Mouse (Mus musculus) lung, embryonic 16.5 days (tissue): ENCODE measurements around the gene Krtap10-4. TPM values are rescaled to one million over a fixed set of nuclear protein-coding genes. Genes with fewer than 3 reads are reported as not detected.

ENCODE experiments used
- ATAC-seq: fragments of 200-750 bp; cut with Nextera tagmentation; 2 replicates; pipeline ENCODE4 v1.8.0; 2017; ENCODE audit warnings: low read depth, mild to moderate bottlenecking, moderate library complexity
- H3K27ac ChIP-seq: fragments of 300-500 bp; sonication (generic); 2 replicates; pipeline ENCODE4 v1.5.1; 2014; ENCODE audit warnings: mild to moderate bottlenecking, control low read depth, low read length
- H3K27me3 ChIP-seq: fragments of 300-500 bp; sonication (generic); 2 replicates; pipeline ENCODE4 v1.6.1; 2014; ENCODE audit warnings: low read depth, low read length, mixed read lengths; ENCODE audit not compliant: control insufficient read depth, insufficient read depth
- H3K36me3 ChIP-seq: fragments of 300-500 bp; sonication (generic); 2 replicates; pipeline ENCODE4 v1.6.1; 2014; ENCODE audit warnings: low read length; ENCODE audit not compliant: control insufficient read depth, insufficient read depth
- H3K4me1 ChIP-seq: fragments of 300-500 bp; sonication (generic); replicated peaks from 2 replicates; pipeline ENCODE4 v1.6.1; 2014; ENCODE audit warnings: low read length, mixed read lengths; ENCODE audit not compliant: control insufficient read depth, insufficient read depth
- H3K4me2 ChIP-seq: fragments of 300-500 bp; sonication (generic); 2 replicates; pipeline ENCODE4 v1.6.1; 2014; ENCODE audit warnings: low read depth, low read length, control low read depth
- H3K4me3 ChIP-seq: fragments of 300-500 bp; sonication (generic); 2 replicates; pipeline ENCODE4 v1.5.1; 2014; ENCODE audit warnings: mild to moderate bottlenecking, low read length, control low read depth
- H3K9ac ChIP-seq: fragments of 300-500 bp; sonication (generic); 2 replicates; pipeline ENCODE4 v1.6.1; 2014; ENCODE audit warnings: low read length, control low read depth
- H3K9me3 ChIP-seq: fragments of 300-500 bp; sonication (generic); 2 replicates; pipeline ENCODE4 v1.6.1; 2016; ENCODE audit warnings: low read length; ENCODE audit not compliant: control insufficient read depth
- WGBS: fragments of 180-500 bp; shearing (Covaris S2); extraction: QIAGEN DNeasy Blood & Tissue Kit; methylation state at CpG from one replicate; pipeline ENCODE4 v1.1.7; 2014; 5-methylcytosine and 5-hydroxymethylcytosine counted together
- polyA plus RNA-seq: library from polyadenylated mRNA; unstranded; fragments of >200 nt; fragmentation: Nextera tagmentation; extraction: Ambion mirVana; gene quantifications from 2 replicates; pipeline ENCODE4 v1.2.1, GENCODE M21; 2015

The Krtap10-4 gene
- not detected in 2 replicates for polyA plus RNA-seq

GRCm38 (mm10) chr10:77826951-77827350 is at the start of gene Krtap10-4:
Krtap10-4 (minus strand) TSS chr10:77827095.
- peak; percentile 47; the same call in 1 of the 2 replicates for ATAC-seq
- H3K4me1 ChIP-seq, result no peaks in the 10 kb centered on the region
- no peak within 1 kb of the TSS for H3K27ac ChIP-seq
- no peaks in the 10 kb centered on the region for H3K27me3 ChIP-seq
- no peak within 1 kb of the TSS for H3K4me3 ChIP-seq
- no peak within 1 kb of the TSS for H3K9ac ChIP-seq
- no peak within 1 kb of the TSS for H3K4me2 ChIP-seq
- no peaks in the 10 kb centered on the region for H3K9me3 ChIP-seq
- no peaks in the 10 kb centered on the region for H3K36me3 ChIP-seq
- WGBS, result 52% methylated on average over 6 of the region's 6 CpGs

DNA sequence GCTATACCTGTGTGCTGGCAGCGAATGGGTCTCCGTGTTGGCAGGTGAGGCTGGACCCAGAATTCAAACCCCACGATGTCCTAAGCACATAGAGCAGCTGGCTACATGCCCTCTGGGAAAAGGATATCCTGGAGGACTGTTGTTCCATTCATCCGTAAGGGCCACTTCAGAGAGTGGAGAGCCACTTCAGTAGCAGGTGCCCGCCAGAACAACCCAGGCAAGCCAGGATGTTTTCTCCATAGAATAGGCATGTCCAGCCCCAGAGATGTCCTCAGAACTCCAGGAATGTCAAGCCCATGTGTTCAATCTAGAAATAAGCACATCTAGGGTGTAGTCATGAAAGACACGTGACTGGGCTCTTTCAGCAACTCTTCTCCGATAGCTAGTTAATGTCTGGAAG is 42.8 kb upstream of the Krtap10-4 start:
- Histone ChIP-seq H3K36me3 (no peaks in the 10 kb centered on the region), H3K4me2 (no peak overlapping the region), H3K27ac (no peak overlapping the region), H3K4me1 (no peaks in the 10 kb centered on the region; the same call in 1 of the 2 replicates), H3K9me3 (no peaks in the 10 kb centered on the region), H3K4me3 (no peak overlapping the region), H3K9ac (no peak overlapping the region), H3K27me3 (no peaks in the 10 kb centered on the region)
- ATAC-seq, result peak; percentile 89
- 57% methylated on average over 7 of the region's 7 CpGs for WGBS

GRCm38 (mm10) chr10:77867546-77867945 is 40.7 kb upstream of the Krtap10-4 start:
- no peak overlapping the region for H3K4me3 ChIP-seq
- H3K27me3 ChIP-seq, result no peaks in the 10 kb centered on the region
- no peak overlapping the region for H3K9ac ChIP-seq
- no peak overlapping the region for H3K4me2 ChIP-seq
- H3K36me3 ChIP-seq, result no peaks in the 10 kb centered on the region
- no peaks in the 10 kb centered on the region for H3K9me3 ChIP-seq
- H3K4me1 ChIP-seq, result no peaks in the 10 kb centered on the region; the same call in 1 of the 2 replicates
- no peak overlapping the region for H3K27ac ChIP-seq
- ATAC-seq, result no peak
- WGBS, result 7% methylated on average over 1 of the region's 1 CpGs

DNA sequence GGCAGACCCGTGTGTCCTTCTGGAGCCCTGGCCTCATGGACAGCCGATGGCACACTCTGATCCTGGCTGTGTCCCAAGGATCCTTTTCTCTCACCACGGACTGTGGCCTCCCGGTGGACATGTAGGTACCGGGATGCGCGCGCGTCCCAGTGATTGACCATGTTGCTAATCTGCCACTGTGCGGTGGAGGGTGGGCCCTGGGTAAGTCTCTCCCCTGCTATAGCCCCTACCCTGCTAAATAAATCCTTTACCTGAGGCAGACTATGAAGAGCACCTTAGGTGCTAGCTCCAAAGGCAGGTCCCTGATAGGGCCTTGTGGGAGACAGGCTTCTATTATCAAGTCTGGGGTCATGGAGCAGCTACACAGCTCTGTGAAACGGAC is 37.9 kb upstream of the Krtap10-4 start:
- H3K4me3 ChIP-seq, result no peak overlapping the region; the same call in 1 of the 2 replicates
- H3K36me3 ChIP-seq, result no peaks in the 10 kb centered on the region
- no peak for ATAC-seq
- H3K9ac ChIP-seq, result no peak overlapping the region
- H3K27me3 ChIP-seq, result no peaks in the 10 kb centered on the region
- H3K27ac ChIP-seq, result no peak overlapping the region
- peak overlapping the region; percentile 33; the same call in 1 of the 2 replicates for H3K4me2 ChIP-seq
- H3K4me1 ChIP-seq, result no peaks in the 10 kb centered on the region
- 30% methylated on average over 11 of the region's 11 CpGs for WGBS
- H3K9me3 ChIP-seq, result no peaks in the 10 kb centered on the region

- no peak overlapping the region; the same call in 1 of the 2 replicates for H3K4me3 ChIP-seq
- no peaks in the 10 kb centered on the region for H3K4me1 ChIP-seq
- 24% methylated on average over 14 of the region's 14 CpGs for WGBS
- H3K4me2 ChIP-seq, result peak overlapping the region; percentile 33; the same call in 1 of the 2 replicates
- no peaks in the 10 kb centered on the region for H3K9me3 ChIP-seq
- H3K27ac ChIP-seq, result no peak overlapping the region
- H3K36me3 ChIP-seq, result no peaks in the 10 kb centered on the region
- H3K9ac ChIP-seq, result no peak overlapping the region
- no peaks in the 10 kb centered on the region for H3K27me3 ChIP-seq
- ATAC-seq, result peak; percentile 86
Measured at GRCm38 (mm10) chr10:77864067-77864761, 37.3 kb upstream of the Krtap10-4 start.

- 37% methylated on average over 7 of the region's 7 CpGs for WGBS
- no peaks in the 10 kb centered on the region for H3K9me3 ChIP-seq
- H3K27me3 ChIP-seq, result no peaks in the 10 kb centered on the region
- no peaks in the 10 kb centered on the region for H3K36me3 ChIP-seq
- H3K4me2 ChIP-seq, result no peak within 1 kb of the TSS
- no peak within 1 kb of the TSS for H3K4me3 ChIP-seq
- no peak within 1 kb of the TSS for H3K27ac ChIP-seq
- no peak for ATAC-seq
- H3K4me1 ChIP-seq, result no peaks in the 10 kb centered on the region
- H3K9ac ChIP-seq, result no peak within 1 kb of the TSS
Measured at GRCm38 (mm10) chr10:77861675-77862074, 34.8 kb upstream of the Krtap10-4 start, which contains the start of gene Gm3285. Gm3285 (plus strand) TSS chr10:77861975.

DNA sequence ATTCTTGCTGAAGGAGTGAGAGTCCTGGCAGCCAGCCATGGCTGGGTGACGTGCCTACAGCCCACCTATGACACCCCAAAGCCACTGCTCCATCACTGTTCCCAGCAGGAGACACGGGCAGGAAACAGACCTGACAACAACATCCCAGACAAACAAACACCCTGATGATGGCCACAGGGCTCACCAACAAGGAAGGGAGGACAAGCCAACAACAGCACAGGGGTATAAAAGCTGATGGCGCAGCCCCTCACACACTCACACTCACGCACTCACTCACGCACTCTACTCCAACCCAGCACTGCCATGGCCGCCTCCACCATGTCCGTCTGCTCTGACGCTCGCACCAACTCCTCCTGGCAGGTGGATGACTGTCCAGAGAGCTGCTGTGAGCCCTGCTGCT is 25.7 kb upstream of the Krtap10-4 start, which contains the start of gene Gm10318:
Gm10318 (plus strand) TSS at position 301 of the 400 bp plus-strand sequence.
- H3K27me3 ChIP-seq, result no peaks in the 10 kb centered on the region; the same call in 1 of the 2 replicates
- H3K36me3 ChIP-seq, result no peaks in the 10 kb centered on the region
- no peak within 1 kb of the TSS for H3K9ac ChIP-seq
- no peak within 1 kb of the TSS for H3K4me3 ChIP-seq
- 52% methylated on average over 9 of the region's 9 CpGs for WGBS
- no peak within 1 kb of the TSS for H3K4me2 ChIP-seq
- no peaks in the 10 kb centered on the region for H3K9me3 ChIP-seq
- H3K4me1 ChIP-seq, result no peaks in the 10 kb centered on the region
- no peak for ATAC-seq
- no peak within 1 kb of the TSS for H3K27ac ChIP-seq

DNA sequence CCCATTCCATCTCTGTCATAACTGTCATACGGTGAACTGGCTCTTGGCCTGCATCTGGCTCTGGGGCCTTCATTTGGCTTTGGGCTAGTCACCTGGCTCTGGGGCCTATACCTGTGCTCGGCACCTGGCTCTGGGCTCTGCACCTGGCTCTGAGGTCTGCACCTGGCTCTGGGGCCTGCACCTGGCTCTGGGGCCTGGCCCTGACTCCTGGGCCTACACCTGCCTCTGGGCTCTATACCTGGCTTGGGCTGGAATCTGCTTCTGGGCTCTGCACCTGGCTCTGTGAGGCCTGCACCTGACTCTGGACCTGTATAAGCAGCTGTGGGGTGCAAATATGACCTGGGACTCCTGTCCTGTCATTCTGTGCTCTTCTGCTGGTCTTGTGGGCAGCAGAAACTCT is 20.6 kb upstream of the Krtap10-4 start:
- 86% methylated on average over 2 of the region's 2 CpGs for WGBS

DNA sequence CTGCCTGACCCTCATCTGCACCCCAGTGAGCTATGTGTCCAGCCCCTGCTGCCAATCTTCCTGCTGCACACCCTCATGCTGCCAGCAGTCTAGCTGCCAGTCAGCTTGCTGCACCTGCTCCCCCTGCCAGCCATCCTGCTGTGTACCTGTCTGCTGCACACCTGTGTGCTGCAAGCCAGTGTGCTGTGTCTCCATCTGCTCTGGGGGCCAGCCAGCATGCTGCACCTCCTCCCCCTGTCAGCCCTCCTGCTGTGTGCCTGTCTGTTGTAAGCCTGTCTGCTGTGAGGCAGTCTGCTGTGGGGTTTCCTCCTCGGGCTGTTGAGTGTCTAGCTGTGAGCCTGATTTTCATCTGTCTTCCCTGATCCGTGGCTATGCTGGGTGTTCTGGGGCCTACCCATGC is 20.1 kb upstream of the Krtap10-4 start:
- H3K27ac ChIP-seq, result no peak overlapping the region
- no peak for ATAC-seq
- WGBS, result 10% methylated on average over 2 of the region's 2 CpGs
- H3K9me3 ChIP-seq, result 0 out of 2 replicates have a peak, but pooled peaks cover 2% of the 10 kb centered on the region
- H3K4me2 ChIP-seq, result no peak overlapping the region
- H3K4me1 ChIP-seq, result no peaks in the 10 kb centered on the region
- no peaks in the 10 kb centered on the region for H3K27me3 ChIP-seq
- H3K9ac ChIP-seq, result no peak overlapping the region
- H3K36me3 ChIP-seq, result no peaks in the 10 kb centered on the region
- no peak overlapping the region for H3K4me3 ChIP-seq

More for the DNA sequence above, 20.6 kb upstream of the Krtap10-4 start:
- H3K4me3 ChIP-seq, result no peak overlapping the region
- H3K27ac ChIP-seq, result no peak overlapping the region
- H3K9ac ChIP-seq, result no peak overlapping the region
- H3K4me2 ChIP-seq, result no peak overlapping the region
- no peaks in the 10 kb centered on the region for H3K36me3 ChIP-seq
- H3K27me3 ChIP-seq, result no peaks in the 10 kb centered on the region
- 0 out of 2 replicates have a peak, but pooled peaks cover 2% of the 10 kb centered on the region for H3K9me3 ChIP-seq
- H3K4me1 ChIP-seq, result no peaks in the 10 kb centered on the region
- no peak for ATAC-seq
